In the genomic region with DNA sequence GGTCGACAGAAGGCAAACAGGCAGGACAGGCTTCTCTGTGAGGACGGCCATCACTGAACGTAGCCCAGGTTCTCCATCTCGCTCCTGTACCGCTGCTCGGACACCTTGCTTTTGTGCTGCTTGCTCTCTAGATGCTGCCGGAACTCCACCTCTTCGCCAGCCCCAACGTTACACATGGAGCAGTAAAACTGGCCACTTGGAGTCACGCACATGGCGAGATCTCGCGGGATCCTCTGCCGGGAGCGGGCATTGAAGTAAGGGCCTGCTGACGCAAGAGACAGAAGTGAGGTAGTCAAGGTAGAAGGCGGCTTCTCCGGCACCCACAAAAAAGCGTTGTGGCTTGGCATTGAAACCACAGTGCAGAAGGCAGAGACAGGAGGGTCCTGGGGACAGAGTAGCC, we compare ENCODE assay signal across 24 mouse cellular contexts. TPM values are rescaled to one million over a fixed set of nuclear protein-coding genes. Genes with fewer than 3 reads are reported as not detected.
DNase-seq lines count a peak whose midpoint lies in the region; ATAC-seq and TF ChIP-seq lines count a peak whose summit lies in the region.
"Had no signal": no experiment of that assay in that cellular context is flagged by ENCODE, and none has a peak within 500 bp of the region (broad histone marks: within the 10 kb centered on the region; RNA-seq: fewer than 3 reads in every experiment).

No protein-coding gene starts in this region.

- no peak for TF ChIP-seq CTCF in E14TG2a.4 (conservative IDR thresholded peaks at IDR 0.05; ENCODE audit: low read length)

- peak overlapping the region; percentile 86 for H3K4me3 ChIP-seq in E14TG2a.4 (replicated peaks; ENCODE audit: low read length)
- H3K4me3 ChIP-seq in ES-E14 (ENCODE audit: insufficient read depth in 1 of 2, low read depth in 1 of 2, low read length in 2 of 2, poor library complexity in 1 of 2, severe bottlenecking in 1 of 2) = peak overlapping the region; percentile 64 to 80
- no peak overlapping the region for H3K4me3 ChIP-seq in forebrain, embryonic 10.5 days
- H3K4me3 ChIP-seq: embryonic facial prominence, embryonic 12.5 days; embryonic facial prominence, embryonic 15.5 days; forebrain, embryonic 12.5 days; forebrain, embryonic 15.5 days; hindbrain, embryonic 10.5 days; hindbrain, embryonic 13.5 days had no signal

- H3K36me3 ChIP-seq in E14TG2a.4 (ENCODE audit: insufficient read depth, low read length) (peaks cover 86% of the 10 kb centered on the region), ES-E14 (ENCODE audit: control insufficient read depth, insufficient read depth, low read length, poor library complexity, severe bottlenecking) (peaks cover 20% of the 10 kb centered on the region)
- peaks cover 43% of the 10 kb centered on the region for H3K36me3 ChIP-seq in forebrain, embryonic 10.5 days (replicated peaks)

- WGBS in forebrain, embryonic 10.5 days = 94% methylated on average over 19 of the region's 19 CpGs

- in situ Hi-C loops in ES-E14 (cut with MboI; ENCODE audit: low sequenced_read_pairs in 2 of 2, unreplicated experiment in 2 of 2) = no loop called here

- no peaks in the 10 kb centered on the region for H3K9me3 ChIP-seq in E14TG2a.4 (ENCODE audit: low read length)
- H3K9me3 ChIP-seq in ES-E14 (ENCODE audit: control insufficient read depth, insufficient read depth, low read depth, low read length) = no peaks in the 10 kb centered on the region
- H3K9me3 ChIP-seq in forebrain, embryonic 10.5 days = no peaks in the 10 kb centered on the region
- H3K9me3 ChIP-seq: embryonic facial prominence, embryonic 12.5 days; embryonic facial prominence, embryonic 15.5 days; forebrain, embryonic 12.5 days; forebrain, embryonic 15.5 days; G1E; hindbrain, embryonic 10.5 days; hindbrain, embryonic 13.5 days had no signal

- H3K27ac ChIP-seq in ES-E14 (ENCODE audit: insufficient read depth, low read depth, low read length, poor library complexity, severe bottlenecking) = peak overlapping the region; percentile 46
- H3K27ac ChIP-seq in forebrain, embryonic 10.5 days = no peak overlapping the region
- H3K27ac ChIP-seq: embryonic facial prominence, embryonic 12.5 days; embryonic facial prominence, embryonic 15.5 days; forebrain, embryonic 12.5 days; forebrain, embryonic 15.5 days; hindbrain, embryonic 10.5 days; hindbrain, embryonic 13.5 days had no signal

- ATAC-seq in inflammation-experienced regulatory T-cells, adult 6 months = no peak
- ATAC-seq: forebrain, embryonic 15.5 days; hindbrain, embryonic 16.5 days; intestine, postnatal 0 days; Patski had no signal

- peak overlapping the region; percentile 89 for H3K9ac ChIP-seq in ES-E14 (ENCODE audit: insufficient read depth, low read depth, low read length, poor library complexity, severe bottlenecking)
- H3K9ac ChIP-seq: embryonic facial prominence, embryonic 12.5 days; embryonic facial prominence, embryonic 15.5 days; forebrain, embryonic 12.5 days; forebrain, embryonic 15.5 days; hindbrain, embryonic 13.5 days had no signal

- peak; percentile 82 for DNase-seq in heart, adult 11 months
- DNase-seq in heart, postnatal 10 days = no peak
- peak; percentile 79 for DNase-seq in ES-E14 (ENCODE audit: low read depth, low spot score)
- peak; percentile 36 for DNase-seq in testis, postnatal 14 days (ENCODE audit: low spot score)
- DNase-seq in forebrain, embryonic 10.5 days (ENCODE audit: extremely low spot score, low spot score) = no peak
- DNase-seq: adrenal gland, postnatal 10 days; adrenal gland, postnatal 36 days; cerebellum, adult 2 months; cerebellum, adult 9-11 months; cerebellum, postnatal 25 days; gastrocnemius, postnatal 36 days; heart, postnatal 36 days had no signal

- peaks cover 76% of the 10 kb centered on the region for H3K4me1 ChIP-seq in E14TG2a.4 (replicated peaks; ENCODE audit: low read depth, low read length)
- peaks cover 3 to 14% of the 10 kb centered on the region in 2 experiments; a peak in 3 of 4 replicates for H3K4me1 ChIP-seq in ES-E14 (ENCODE audit: control insufficient read depth in 2 of 2, insufficient read depth in 2 of 2, low read length in 2 of 2, poor library complexity in 1 of 2)
- H3K4me1 ChIP-seq in forebrain, embryonic 10.5 days = no peaks in the 10 kb centered on the region
- H3K4me1 ChIP-seq: embryonic facial prominence, embryonic 12.5 days; embryonic facial prominence, embryonic 15.5 days; forebrain, embryonic 12.5 days; forebrain, embryonic 15.5 days; hindbrain, embryonic 10.5 days had no signal

- H3K27me3 ChIP-seq in E14TG2a.4 (ENCODE audit: insufficient read depth, low read length) = no peaks in the 10 kb centered on the region
- no peaks in the 10 kb centered on the region for H3K27me3 ChIP-seq in forebrain, embryonic 10.5 days (ENCODE audit: poor library complexity, severe bottlenecking)
- H3K27me3 ChIP-seq: embryonic facial prominence, embryonic 12.5 days; embryonic facial prominence, embryonic 15.5 days; forebrain, embryonic 12.5 days; forebrain, embryonic 15.5 days; hindbrain, embryonic 13.5 days; Patski had no signal

- intact Hi-C loops in heart, postnatal 10 days (cut with DNase I) = no loop called here

TF ChIP-seq in ES-E14, 5 proteins besides CTCF, POLR2A, EP300 and RAD21:
- TF ChIP-seq HCFC1 (IDR thresholded peaks at IDR 0.05; ENCODE audit: borderline replicate concordance, insufficient read depth, low read length) (peak; percentile 33; the same call in 1 of the 2 replicates), MAFK (IDR thresholded peaks at IDR 0.05; ENCODE audit: insufficient read depth, low read depth, low read length) (no peak), ZC3H11A (IDR thresholded peaks at IDR 0.05; ENCODE audit: borderline replicate concordance, low read depth, low read length) (no peak), ZNF384 (IDR thresholded peaks at IDR 0.05; ENCODE audit: low read depth, low read length) (no peak), CHD2 (IDR thresholded peaks at IDR 0.05; ENCODE audit: low read depth, low read length) (peak; percentile 98)

RNA-seq across cellular contexts. Expression of a gene that starts 24.4 kb away (rescaled TPM):
- total RNA-seq in heart, postnatal 10 days (2021) = 10 to 100 TPM; 11.2 to 12.1 TPM
- 30.9 and 39.7 TPM in 2 replicates for total RNA-seq in ES-E14 (2012; rRNA removed)
- 7.5 and 8.2 TPM in 2 replicates for polyA plus RNA-seq in forebrain, embryonic 10.5 days (2016; fragmentation: Nextera tagmentation; extraction: Ambion mirVana)
- 1 to 10 TPM; 4.7 to 9.1 (median 5.8) TPM for polyA plus RNA-seq in inflammation-experienced regulatory T-cells, adult 6 months (2017; shearing (Covaris generic))

RNA-seq across cellular contexts. Expression of a gene that starts 56.0 kb away (rescaled TPM):
- total RNA-seq in heart, postnatal 10 days (2021) = 10 to 100 TPM; 48.6 to 57.2 TPM
- 14.9 and 19.8 TPM in 2 replicates for total RNA-seq in ES-E14 (2012; rRNA removed)
- 5.0 and 8.0 TPM in 2 replicates for polyA plus RNA-seq in forebrain, embryonic 10.5 days (2016; fragmentation: Nextera tagmentation; extraction: Ambion mirVana)
- 10 to 100 TPM; 14.7 to 27.5 (median 17.2) TPM for polyA plus RNA-seq in inflammation-experienced regulatory T-cells, adult 6 months (2017; shearing (Covaris generic))

Comparison
In these comparisons a context has a peak if more than half of its experiments do, and no peak if none do; other contexts are left out.
1. DNase-seq: peak in heart, adult 11 months (single experiment), ES-E14 (single experiment) and testis, postnatal 14 days (single experiment); none in heart, postnatal 10 days (0 of 2) and forebrain, embryonic 10.5 days (single experiment).